Mouse (Mus musculus): ENCODE data around the gene Cactin. TPM values are rescaled to one million over a fixed set of nuclear protein-coding genes. Genes with fewer than 3 reads are reported as not detected.
A peak's percentile ranks its signal among the peaks of the same experiment; 100 is the strongest.

Cactin gene
- total and polyA plus RNA-seq, 2 experiments from 2014 or later = 13.7 to 14.3 TPM

DNA sequence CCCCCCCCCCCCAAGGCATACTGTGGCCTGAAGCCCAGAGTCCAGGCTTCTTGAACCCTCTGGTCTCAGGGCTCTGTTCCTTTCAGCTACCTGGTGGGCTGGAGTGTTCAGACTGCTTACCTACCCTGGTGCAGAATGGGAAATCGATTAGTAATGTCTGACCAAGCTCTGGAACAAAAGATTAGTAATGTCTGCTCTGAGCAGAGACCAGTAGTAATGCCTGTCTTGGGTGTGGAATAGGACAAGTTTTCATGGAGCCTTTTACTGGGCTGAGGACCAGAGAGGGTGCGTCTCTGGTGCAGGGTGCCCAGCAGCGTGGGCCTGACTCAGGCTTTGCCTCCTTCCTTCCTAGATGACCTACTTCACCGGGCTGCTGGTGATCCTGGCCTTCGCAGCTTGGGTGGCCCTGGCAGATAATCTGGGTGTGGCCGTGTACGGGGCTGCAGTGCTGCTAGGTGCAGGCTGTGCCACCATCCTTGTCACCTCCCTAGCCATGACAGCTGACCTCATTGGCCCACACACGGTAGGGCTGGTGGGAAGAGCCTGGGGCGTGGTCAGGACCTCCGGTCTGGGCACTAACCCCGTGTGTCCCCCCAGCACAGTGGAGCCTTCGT is 41.5 kb downstream of the Cactin start:
- Histone ChIP-seq H3K27me3 (ENCODE audit: control insufficient read depth, insufficient read depth, low read length) (peaks cover 3% of the 10 kb centered on the region; the same call in 1 of the 2 replicates), H3K4me3 (ENCODE audit: low read depth, low read length) (no peak overlapping the region), H3K4me1 (ENCODE audit: control insufficient read depth, insufficient read depth) (peaks cover 42% of the 10 kb centered on the region), H3K36me3 (replicated peaks; ENCODE audit: control insufficient read depth, insufficient read depth, low read length) (peaks cover 20% of the 10 kb centered on the region), H3K27ac (ENCODE audit: low read depth) (peak overlapping the region; percentile 82), H3K9ac (replicated peaks; ENCODE audit: low read depth, low read length) (peak overlapping the region; percentile 37; the same call in 1 of the 2 replicates), H3K9me3 (replicated peaks; ENCODE audit: control insufficient read depth, low read length) (no peaks in the 10 kb centered on the region), H3K4me2 (ENCODE audit: low read depth, low read length) (peak overlapping the region; percentile 68)
- ATAC-seq (ENCODE audit: insufficient read depth, low read depth) (peak; percentile 22), DNase-seq (ENCODE audit: low spot score) (peak; percentile 44)
- TF ChIP-seq EP300 (IDR thresholded peaks at IDR 0.05; ENCODE audit: low read depth) (no peak), CTCF (IDR thresholded peaks at IDR 0.05; ENCODE audit: low read depth) (no peak)
- WGBS = 45% methylated on average over 12 of the region's 12 CpGs

DNA sequence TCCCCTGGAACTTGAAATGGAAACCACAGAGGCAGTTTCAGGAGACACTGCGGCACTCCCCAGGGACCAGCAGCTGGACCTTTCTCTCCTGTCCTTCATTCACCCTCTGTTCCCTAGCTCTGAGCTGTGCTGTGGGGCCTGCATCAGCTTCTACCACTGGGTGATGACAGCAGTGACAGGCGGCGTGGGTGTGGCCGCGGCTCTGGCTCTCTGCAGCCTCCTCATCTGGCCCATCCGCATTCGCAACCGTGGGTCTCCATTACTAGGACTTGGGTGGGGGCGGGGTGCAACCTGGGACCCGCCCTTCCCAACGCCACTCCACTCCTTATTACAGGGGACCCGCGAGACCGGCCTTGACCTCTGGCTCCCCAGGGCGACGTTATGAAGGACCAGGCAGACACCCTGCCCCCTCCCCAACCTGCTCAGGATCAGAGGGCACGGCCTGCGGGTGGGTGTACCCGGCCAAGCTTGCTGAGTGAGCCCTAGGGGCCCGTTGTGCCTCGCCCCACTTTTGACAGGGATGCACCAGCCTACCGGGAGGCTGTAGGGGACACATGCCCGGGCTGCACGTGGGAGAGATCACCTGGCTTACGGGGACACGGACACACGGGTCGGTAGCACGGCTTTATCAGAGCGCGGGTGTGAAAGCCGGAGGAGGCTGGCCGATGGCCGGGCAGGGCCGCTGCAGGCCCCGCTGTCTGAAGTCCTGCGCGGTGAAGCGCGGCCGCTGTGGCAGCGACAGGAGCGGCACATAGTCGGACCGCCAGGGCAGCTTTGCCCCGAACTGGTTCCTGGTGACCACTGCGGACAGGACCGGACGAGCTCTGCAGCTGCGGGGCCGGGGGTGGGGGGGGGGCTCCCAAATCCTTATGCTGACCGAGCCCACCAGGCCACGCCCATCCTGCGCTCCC is 42.8 kb downstream of the Cactin start:
- H3K27ac ChIP-seq (ENCODE audit: low read depth) = peak overlapping the region; percentile 82
- H3K36me3 ChIP-seq (replicated peaks; ENCODE audit: control insufficient read depth, insufficient read depth, low read length) = peaks cover 32% of the 10 kb centered on the region
- peaks cover 34% of the 10 kb centered on the region for H3K4me1 ChIP-seq (ENCODE audit: control insufficient read depth, insufficient read depth)
- H3K27me3 ChIP-seq (ENCODE audit: control insufficient read depth, insufficient read depth, low read length) = peaks cover 3% of the 10 kb centered on the region; the same call in 1 of the 2 replicates
- H3K9me3 ChIP-seq (replicated peaks; ENCODE audit: control insufficient read depth, low read length) = no peaks in the 10 kb centered on the region
- DNase-seq (ENCODE audit: low spot score) (peak; percentile 86), ATAC-seq (ENCODE audit: insufficient read depth, low read depth) (peak; percentile 83)
- H3K4me2 ChIP-seq (ENCODE audit: low read depth, low read length) = peak overlapping the region; percentile 68
- H3K9ac ChIP-seq (replicated peaks; ENCODE audit: low read depth, low read length) = peak overlapping the region; percentile 51; the same call in 1 of the 2 replicates
- TF ChIP-seq CTCF (IDR thresholded peaks at IDR 0.05; ENCODE audit: low read depth) = no peak
- TF ChIP-seq EP300 (IDR thresholded peaks at IDR 0.05; ENCODE audit: low read depth) = no peak
- 9% methylated on average over 50 of the region's 54 CpGs for WGBS
- H3K4me3 ChIP-seq (ENCODE audit: low read depth, low read length) = peak overlapping the region; percentile 41

DNA sequence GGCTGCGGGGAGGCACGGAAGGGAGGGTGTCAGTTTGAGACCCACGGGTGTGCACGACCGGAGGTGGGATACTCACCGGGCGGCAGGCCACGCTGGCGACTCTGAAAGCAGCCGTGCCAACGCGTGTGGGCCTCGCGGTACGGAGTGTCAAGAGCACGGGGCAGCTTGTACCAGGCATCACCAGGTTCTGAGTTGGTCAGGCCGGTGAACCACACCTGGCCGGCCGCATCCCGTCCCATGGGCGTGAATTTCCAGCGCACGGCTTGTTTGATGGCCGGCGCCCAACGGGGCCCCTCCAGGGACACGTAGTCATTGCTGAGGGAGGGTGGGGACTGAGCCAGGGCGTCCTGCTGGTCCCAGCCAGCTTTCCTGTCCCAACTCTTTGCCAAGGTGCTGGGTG is 43.8 kb downstream of the Cactin start:
- no peak for ATAC-seq (ENCODE audit: insufficient read depth, low read depth)
- DNase-seq (ENCODE audit: low spot score) = no peak
- Histone ChIP-seq H3K36me3 (replicated peaks; ENCODE audit: control insufficient read depth, insufficient read depth, low read length) (peaks cover 42% of the 10 kb centered on the region), H3K4me3 (ENCODE audit: low read depth, low read length) (peak overlapping the region; percentile 41), H3K27me3 (ENCODE audit: control insufficient read depth, insufficient read depth, low read length) (peaks cover 3% of the 10 kb centered on the region; the same call in 1 of the 2 replicates), H3K9me3 (replicated peaks; ENCODE audit: control insufficient read depth, low read length) (no peaks in the 10 kb centered on the region), H3K9ac (replicated peaks; ENCODE audit: low read depth, low read length) (peak overlapping the region; percentile 51; the same call in 1 of the 2 replicates), H3K27ac (ENCODE audit: low read depth) (no peak overlapping the region), H3K4me2 (ENCODE audit: low read depth, low read length) (peak overlapping the region; percentile 68), H3K4me1 (ENCODE audit: control insufficient read depth, insufficient read depth) (peaks cover 31% of the 10 kb centered on the region)
- WGBS = 8% methylated on average over 28 of the region's 28 CpGs
- TF ChIP-seq CTCF (IDR thresholded peaks at IDR 0.05; ENCODE audit: low read depth) = no peak
- TF ChIP-seq EP300 (IDR thresholded peaks at IDR 0.05; ENCODE audit: low read depth) = no peak

DNA sequence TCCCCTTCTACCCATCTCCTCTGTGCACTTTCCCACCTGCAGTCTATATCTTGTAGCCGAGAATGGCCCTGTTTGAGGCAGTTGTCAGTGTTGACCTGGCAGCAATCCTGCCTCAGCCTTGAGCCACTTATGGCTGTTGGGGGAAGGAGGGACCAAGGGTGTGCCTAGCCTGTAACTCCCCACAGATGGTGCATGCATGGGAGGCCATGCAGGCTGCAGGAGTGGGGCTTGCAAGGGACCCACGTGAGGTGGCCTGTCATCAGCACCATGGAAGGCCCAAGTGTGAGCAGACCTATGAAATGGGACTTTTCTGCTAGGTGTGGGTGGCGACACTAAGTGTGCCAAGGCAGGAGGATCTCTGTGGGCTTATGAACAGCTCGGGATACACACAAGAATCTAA is 44.2 kb downstream of the Cactin start:
- Histone ChIP-seq H3K9me3 (replicated peaks; ENCODE audit: control insufficient read depth, low read length) (no peaks in the 10 kb centered on the region), H3K27me3 (ENCODE audit: control insufficient read depth, insufficient read depth, low read length) (peaks cover 3% of the 10 kb centered on the region; the same call in 1 of the 2 replicates), H3K36me3 (replicated peaks; ENCODE audit: control insufficient read depth, insufficient read depth, low read length) (peaks cover 46% of the 10 kb centered on the region), H3K9ac (replicated peaks; ENCODE audit: low read depth, low read length) (no peak overlapping the region), H3K4me1 (ENCODE audit: control insufficient read depth, insufficient read depth) (peaks cover 31% of the 10 kb centered on the region), H3K27ac (ENCODE audit: low read depth) (no peak overlapping the region), H3K4me3 (ENCODE audit: low read depth, low read length) (no peak overlapping the region), H3K4me2 (ENCODE audit: low read depth, low read length) (peak overlapping the region; percentile 68; the same call in 1 of the 2 replicates)
- ATAC-seq (ENCODE audit: insufficient read depth, low read depth) (no peak), DNase-seq (ENCODE audit: low spot score) (no peak)
- TF ChIP-seq CTCF (IDR thresholded peaks at IDR 0.05; ENCODE audit: low read depth) = no peak
- TF ChIP-seq EP300 (IDR thresholded peaks at IDR 0.05; ENCODE audit: low read depth) = peak; percentile 54; the same call in 1 of the 2 replicates
- 42% methylated on average over 4 of the region's 4 CpGs for WGBS

DNA sequence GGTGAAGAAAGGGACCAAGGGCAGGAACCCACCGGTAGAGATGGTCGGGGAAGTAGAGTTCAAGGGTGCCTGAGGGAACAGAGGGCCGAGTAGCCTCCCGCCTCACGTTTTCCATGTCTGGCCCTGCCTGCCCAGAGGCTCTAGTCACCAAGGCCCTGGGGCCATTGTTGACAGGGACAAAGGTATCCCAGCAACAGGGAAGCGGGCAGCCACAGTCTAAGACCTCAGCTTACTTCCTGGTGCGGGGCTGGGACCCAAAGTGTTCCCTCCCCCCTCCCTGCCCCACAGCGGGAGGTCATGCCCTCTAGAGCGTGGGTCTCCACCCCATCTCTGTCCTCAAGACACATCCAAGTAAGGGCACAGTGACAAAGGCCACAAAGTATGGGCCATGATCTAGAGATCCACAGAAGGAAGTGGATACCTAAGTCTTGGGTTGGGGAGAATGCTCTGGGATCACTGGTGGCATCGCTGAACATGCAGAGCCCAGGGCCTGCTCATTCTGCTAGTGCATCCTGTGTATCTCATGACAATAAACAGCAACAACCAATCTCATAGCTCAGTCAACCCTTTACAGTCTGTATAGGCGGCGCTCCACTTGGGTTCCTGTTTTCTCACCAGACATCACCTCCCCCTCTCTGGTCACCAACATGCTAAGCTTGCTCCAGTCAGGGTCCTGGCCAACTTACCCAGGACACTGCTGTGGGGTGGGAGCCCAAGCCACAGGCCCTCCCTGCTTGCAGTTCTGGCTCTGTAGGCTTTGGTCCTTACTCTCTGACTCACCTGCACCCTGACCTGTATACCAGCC is 45.0 kb downstream of the Cactin start, which contains the start of gene 4930404N11Rik:
Gene 4930404N11Rik (minus strand): TSS at position 145 of the 805 bp plus-strand sequence.
- H3K4me3 ChIP-seq (ENCODE audit: low read depth, low read length) = peak within 1 kb of the TSS; percentile 41
- peak within 1 kb of the TSS; percentile 68 for H3K4me2 ChIP-seq (ENCODE audit: low read depth, low read length)
- no peaks in the 10 kb centered on the region for H3K9me3 ChIP-seq (replicated peaks; ENCODE audit: control insufficient read depth, low read length)
- peaks cover 53% of the 10 kb centered on the region for H3K36me3 ChIP-seq (replicated peaks; ENCODE audit: control insufficient read depth, insufficient read depth, low read length)
- H3K27ac ChIP-seq (ENCODE audit: low read depth) = no peak within 1 kb of the TSS
- H3K4me1 ChIP-seq (ENCODE audit: control insufficient read depth, insufficient read depth) = peaks cover 31% of the 10 kb centered on the region
- 31% methylated on average over 12 of the region's 12 CpGs for WGBS
- peaks cover 3% of the 10 kb centered on the region; the same call in 1 of the 2 replicates for H3K27me3 ChIP-seq (ENCODE audit: control insufficient read depth, insufficient read depth, low read length)
- no peak for DNase-seq (ENCODE audit: low spot score)
- no peak for ATAC-seq (ENCODE audit: insufficient read depth, low read depth)
- H3K9ac ChIP-seq (replicated peaks; ENCODE audit: low read depth, low read length) = 0 out of 2 replicates have a peak within 1 kb of the TSS, but pooled peaks have one; percentile 51
- TF ChIP-seq EP300 (IDR thresholded peaks at IDR 0.05; ENCODE audit: low read depth) (no peak), CTCF (IDR thresholded peaks at IDR 0.05; ENCODE audit: low read depth) (no peak)

Measured in heart, postnatal 0 days (tissue).